In the genomic region with DNA sequence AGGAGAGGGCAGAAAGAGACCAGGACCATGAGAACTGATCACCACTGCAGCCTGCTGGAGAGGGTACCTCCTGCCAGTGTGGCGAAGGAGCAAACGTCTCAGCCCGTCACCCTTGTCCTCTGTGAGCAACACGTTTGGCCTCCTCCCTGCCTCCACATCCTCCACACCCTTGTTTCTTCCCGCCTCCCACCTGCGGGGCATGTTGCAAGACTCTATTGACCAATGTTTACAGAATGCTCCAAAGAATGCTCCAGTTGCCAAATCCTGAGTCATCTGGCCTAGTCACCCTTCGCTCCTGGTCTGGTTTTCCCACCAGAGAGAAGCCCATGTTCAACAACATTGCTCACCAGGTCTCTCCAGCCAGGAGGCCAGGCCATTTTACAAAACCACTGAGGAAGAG, we compare ENCODE assay signal across 8 mouse cellular contexts. TPM values are rescaled to one million over a fixed set of nuclear protein-coding genes. Genes with fewer than 3 reads are reported as not detected.
A peak's percentile ranks its signal among the peaks of the same experiment; 100 is the strongest.
DNase-seq lines count a peak whose midpoint lies in the region; ATAC-seq lines count a peak whose summit lies in the region.
"Had no signal": no experiment of that assay in that cellular context is flagged by ENCODE, and none has a peak within 500 bp of the region (broad histone marks: within the 10 kb centered on the region; RNA-seq: fewer than 3 reads in every experiment).

No protein-coding gene starts in this region.

- no peaks in the 10 kb centered on the region for H3K36me3 ChIP-seq in lung, embryonic 15.5 days
- H3K36me3 ChIP-seq: embryonic facial prominence, embryonic 12.5 days had no signal

- H3K27me3 ChIP-seq in lung, embryonic 15.5 days, result no peaks in the 10 kb centered on the region
- H3K27me3 ChIP-seq: embryonic facial prominence, embryonic 12.5 days had no signal

- no peak overlapping the region for H3K9ac ChIP-seq in lung, embryonic 15.5 days
- H3K9ac ChIP-seq: embryonic facial prominence, embryonic 12.5 days had no signal

- no peaks in the 10 kb centered on the region for H3K9me3 ChIP-seq in lung, embryonic 15.5 days
- H3K9me3 ChIP-seq: embryonic facial prominence, embryonic 12.5 days had no signal

- peak overlapping the region; percentile 41 for H3K27ac ChIP-seq in lung, embryonic 15.5 days
- H3K27ac ChIP-seq: embryonic facial prominence, embryonic 12.5 days had no signal

- H3K4me3 ChIP-seq in lung, embryonic 15.5 days, result no peak overlapping the region
- H3K4me3 ChIP-seq: embryonic facial prominence, embryonic 12.5 days had no signal

- H3K4me1 ChIP-seq in lung, embryonic 15.5 days, result peaks cover 58% of the 10 kb centered on the region

- WGBS in lung, embryonic 15.5 days, result 52% methylated on average over 7 of the region's 7 CpGs

- no peak overlapping the region for H3K4me2 ChIP-seq in lung, embryonic 15.5 days
- H3K4me2 ChIP-seq: embryonic facial prominence, embryonic 12.5 days had no signal

- no peak for ATAC-seq in lung, embryonic 15.5 days (ENCODE audit: borderline replicate concordance, extremely low read depth, low FRiP score, low TSS enrichment)

- DNase-seq in urinary bladder, adult 18-20 months (ENCODE audit: low spot score in 2 of 2), result peak; percentile 75 to 91
- no peak for DNase-seq in urinary bladder, adult 2 months (ENCODE audit: low spot score)
- peak; percentile 99 for DNase-seq in fibroblast of lung, adult 2 months (ENCODE audit: low read depth)
- DNase-seq in retina, embryonic 14.5 days (ENCODE audit: low spot score), result no peak
- DNase-seq in layer of hippocampus, postnatal 10 days (ENCODE audit: low spot score in 2 of 2), result no peak
- no peak for DNase-seq in thymus, postnatal 14 days

RNA-seq across cellular contexts. Expression of a gene that starts 24.6 kb away (rescaled TPM):
- polyA plus RNA-seq in urinary bladder, adult 2 months (2012; rRNA removed), result 29.7 and 40.7 TPM in 2 replicates
- 7.0 and 8.7 TPM in 2 replicates for polyA plus RNA-seq in lung, embryonic 15.5 days (2015; fragmentation: Nextera tagmentation; extraction: Ambion mirVana)
- 10 to 100 TPM; 16.5 to 21.5 TPM for total RNA-seq in layer of hippocampus, postnatal 10 days (2021)

Comparison
In these comparisons a context has a peak if more than half of its experiments do, and no peak if none do; other contexts are left out.
1. DNase-seq: peak in urinary bladder, adult 18-20 months (2 of 2) and fibroblast of lung, adult 2 months (single experiment); none in urinary bladder, adult 2 months (single experiment), retina, embryonic 14.5 days (single experiment), layer of hippocampus, postnatal 10 days (0 of 2) and thymus, postnatal 14 days (single experiment).